Mouse (Mus musculus): ENCODE measurements at regions not wholly inside any gene's neighbourhood (a gene's known extent, or its start where the extent isn't known, plus 50 kb on each side); places are given as distances from the start of the nearest gene placed in this dataset.

- no peak for DNase-seq (ENCODE audit: low spot score in 2 of 2)
Observed at GRCm38 (mm10) chr6:147817262-147817661, 229.8 kb upstream of the Far2 start.

GRCm38 (mm10) chr6:147822215-147822614 lies 224.8 kb upstream of the Far2 start:
- no peak for DNase-seq (ENCODE audit: low spot score in 2 of 2)

- DNase-seq (ENCODE audit: low spot score in 2 of 2), result no peak
Observed at GRCm38 (mm10) chr6:147832521-147832920, 214.5 kb upstream of the Far2 start.

- DNase-seq (ENCODE audit: low spot score in 2 of 2), result no peak
Observed at GRCm38 (mm10) chr6:147833501-147833900, 213.6 kb upstream of the Far2 start.

GRCm38 (mm10) chr6:147838846-147839245 lies 208.2 kb upstream of the Far2 start:
- no peak for DNase-seq (ENCODE audit: low spot score in 2 of 2)

- DNase-seq (ENCODE audit: low spot score in 2 of 2), result no peak
Observed at GRCm38 (mm10) chr6:147849988-147850387, 197.1 kb upstream of the Far2 start.

- no peak for DNase-seq (ENCODE audit: low spot score in 2 of 2)
Observed at GRCm38 (mm10) chr6:147861116-147861515, 185.9 kb upstream of the Far2 start.

GRCm38 (mm10) chr6:147871033-147871432 lies 176.0 kb upstream of the Far2 start:
- no peak for DNase-seq (ENCODE audit: low spot score in 2 of 2)

- DNase-seq (ENCODE audit: low spot score in 2 of 2), result no peak
Observed at GRCm38 (mm10) chr6:147873173-147873572, 173.9 kb upstream of the Far2 start.

- DNase-seq (ENCODE audit: low spot score in 2 of 2), result no peak
Observed at GRCm38 (mm10) chr6:147878485-147878884, 168.6 kb upstream of the Far2 start.

- DNase-seq (ENCODE audit: low spot score in 2 of 2), result no peak
Observed at GRCm38 (mm10) chr6:147885902-147886301, 161.2 kb upstream of the Far2 start.

GRCm38 (mm10) chr6:147919697-147920096 lies 127.4 kb upstream of the Far2 start:
- peak; percentile 29 to 49 for DNase-seq (ENCODE audit: low spot score in 2 of 2)

- DNase-seq (ENCODE audit: low spot score in 2 of 2), result no peak
Observed at GRCm38 (mm10) chr6:147921091-147921490, 126.0 kb upstream of the Far2 start.

- no peak for DNase-seq (ENCODE audit: low spot score in 2 of 2)
Observed at GRCm38 (mm10) chr6:147922506-147922905, 124.6 kb upstream of the Far2 start.

- DNase-seq (ENCODE audit: low spot score in 2 of 2), result no peak
Observed at GRCm38 (mm10) chr6:147923246-147923645, 123.8 kb upstream of the Far2 start.

- no peak for DNase-seq (ENCODE audit: low spot score in 2 of 2)
Observed at GRCm38 (mm10) chr6:147928951-147929350, 118.1 kb upstream of the Far2 start.

- no peak for DNase-seq (ENCODE audit: low spot score in 2 of 2)
Observed at GRCm38 (mm10) chr6:147944020-147944419, 103.0 kb upstream of the Far2 start.

- DNase-seq (ENCODE audit: low spot score in 2 of 2), result no peak
Observed at GRCm38 (mm10) chr6:147944940-147945676, 102.0 kb upstream of the Far2 start.

GRCm38 (mm10) chr6:147947997-147948396 lies 99.1 kb upstream of the Far2 start:
- DNase-seq (ENCODE audit: low spot score in 2 of 2), result peak in 1 of 2 experiments; percentile 23

- no peak for DNase-seq (ENCODE audit: low spot score in 2 of 2)
Observed at GRCm38 (mm10) chr6:147951642-147952041, 95.4 kb upstream of the Far2 start.

- DNase-seq (ENCODE audit: low spot score in 2 of 2), result peak in 1 of 2 experiments; percentile 34
Observed at GRCm38 (mm10) chr6:147953058-147953679, 93.9 kb upstream of the Far2 start.

- DNase-seq (ENCODE audit: low spot score in 2 of 2), result no peak
Observed at GRCm38 (mm10) chr6:147953753-147954152, 93.3 kb upstream of the Far2 start.

- no peak for DNase-seq (ENCODE audit: low spot score in 2 of 2)
Observed at GRCm38 (mm10) chr6:147954253-147954652, 92.8 kb upstream of the Far2 start.
